Mouse (Mus musculus) heart, adult 2 months (tissue): Measurements from ENCODE around the gene Tnfrsf18. TPM values are rescaled to one million over a fixed set of nuclear protein-coding genes. Genes with fewer than 3 reads are reported as not detected.

Source experiments
- DNase-seq, 2 experiments: peaks; one replicate each; pipeline ENCODE4 v3.0.0; 2021
- H3K27ac ChIP-seq: fragments of 200-600 bp; 2 replicates; pipeline ENCODE4 v1.8.1; 2022
- H3K27me3 ChIP-seq: fragments of 200-500 bp; 2 replicates; pipeline ENCODE4 v1.6.1; 2012; ENCODE audit warnings: mild to moderate bottlenecking, low read length, inconsistent platforms, mixed read lengths; ENCODE audit not compliant: control insufficient read depth, insufficient read depth
- H3K36me3 ChIP-seq: fragments of 200-500 bp; 2 replicates; pipeline ENCODE4 v1.6.1; 2012; ENCODE audit warnings: low read length, inconsistent platforms; ENCODE audit not compliant: control insufficient read depth, insufficient read depth
- H3K4me1 ChIP-seq: fragments of 200-500 bp; 2 replicates; pipeline ENCODE4 v1.6.1; 2011; ENCODE audit warnings: low read length; ENCODE audit not compliant: control insufficient read depth, insufficient read depth
- H3K4me3 ChIP-seq: fragments of 200-600 bp; 2 replicates; pipeline ENCODE4 v1.8.1; 2022
- H3K79me2 ChIP-seq: fragments of 200-500 bp; replicated peaks from 2 replicates; pipeline ENCODE4 v1.6.1; 2012; ENCODE audit warnings: mild to moderate bottlenecking, inconsistent platforms, low read length, moderate library complexity, mixed read lengths; ENCODE audit not compliant: control insufficient read depth, insufficient read depth
- H3K9ac ChIP-seq: fragments of 200-500 bp; 2 replicates; pipeline ENCODE4 v1.6.1; 2012; ENCODE audit warnings: low read depth, mild to moderate bottlenecking, control low read depth, inconsistent platforms, low read length, mixed read lengths
- CTCF ChIP-seq: fragments of 200-600 bp; IDR thresholded peaks from 2 replicates; pipeline ENCODE4 v1.8.1; 2022; ENCODE audit warnings: antibody characterized with exemption, mild to moderate bottlenecking, moderate library complexity
- EP300 ChIP-seq: fragments of 200-500 bp; IDR thresholded peaks from 2 replicates; pipeline ENCODE4 v1.6.1; 2011; ENCODE audit warnings: low read depth, low read length, control low read depth; ENCODE audit not compliant: insufficient read depth
- POLR2A ChIP-seq: fragments of 200-500 bp; IDR thresholded peaks from 2 replicates; pipeline ENCODE4 v1.6.1; 2011; ENCODE audit warnings: mild to moderate bottlenecking, low read depth, low read length, control low read depth; ENCODE audit not compliant: insufficient read depth
- WGBS: fragments of 180-500 bp; shearing (Covaris S2); methylation state at CpG from one replicate; pipeline ENCODE4 v1.1.7; 2018; 5-methylcytosine and 5-hydroxymethylcytosine counted together
- intact Hi-C: fragments of 180-260 bp; cut with DNase I; formaldehyde crosslinking; loops from one replicate; pipeline ENCODE4 v1.15.1; 2025
- polyA plus RNA-seq: library from polyadenylated mRNA; depleted of rRNA; stranded (reverse); fragments of >200 nt; gene quantifications from 2 replicates; pipeline ENCODE4 v1.2.3, GENCODE M21; 2012
- total RNA-seq, 2 experiments: library from RNA; stranded (reverse); gene quantifications; 2 replicates each; pipeline ENCODE4 v1.2.3; 2021

The Tnfrsf18 gene
- total and polyA plus RNA-seq, 3 experiments, result 0.31 to 0.80 TPM; not detected in 1

- H3K27ac ChIP-seq, result peak overlapping the region; percentile 54
- H3K27me3 ChIP-seq, result no peaks in the 10 kb centered on the region
- no peak overlapping the region for H3K9ac ChIP-seq
- TF ChIP-seq CTCF, result no peak
- TF ChIP-seq POLR2A, result no peak
- peak; percentile 37; the same call in 1 of the 2 replicates for TF ChIP-seq EP300
- H3K79me2 ChIP-seq, result no peaks in the 10 kb centered on the region
- intact Hi-C loops, result loop anchor here (10.0 kb wide), 1 partner anchor 81 kb away; the partner anchor contains the start of gene 9430015G10Rik
- WGBS, result 69% methylated on average over 7 of the region's 7 CpGs
- DNase-seq, result peak in 1 of 2 experiments; percentile 41
- H3K36me3 ChIP-seq, result no peaks in the 10 kb centered on the region
- H3K4me1 ChIP-seq, result peaks cover 3% of the 10 kb centered on the region; the same call in 1 of the 2 replicates
- H3K4me3 ChIP-seq, result no peak overlapping the region
Observed at GRCm38 (mm10) chr4:156024184-156024583, 1.8 kb upstream of the Tnfrsf18 start.

- H3K4me1 ChIP-seq, result peaks cover 17% of the 10 kb centered on the region
- no peak overlapping the region for H3K9ac ChIP-seq
- no peak for DNase-seq
- 95% methylated on average over 7 of the region's 7 CpGs for WGBS
- intact Hi-C loops, result loop anchor here (10.0 kb wide), 1 partner anchor 76 kb away; the partner anchor contains the start of gene 9430015G10Rik
- no peaks in the 10 kb centered on the region for H3K36me3 ChIP-seq
- H3K27ac ChIP-seq, result no peak overlapping the region
- no peaks in the 10 kb centered on the region for H3K79me2 ChIP-seq
- H3K27me3 ChIP-seq, result no peaks in the 10 kb centered on the region
- TF ChIP-seq EP300, result no peak
- no peak for TF ChIP-seq POLR2A
- no peak for TF ChIP-seq CTCF
- no peak overlapping the region for H3K4me3 ChIP-seq
Observed at GRCm38 (mm10) chr4:156028580-156028979, 2.6 kb downstream of the Tnfrsf18 start.

- TF ChIP-seq CTCF, result no peak
- no peak for TF ChIP-seq EP300
- no peak for TF ChIP-seq POLR2A
- Histone ChIP-seq H3K9ac (peak overlapping the region; percentile 71), H3K4me3 (peak overlapping the region; percentile 72), H3K36me3 (no peaks in the 10 kb centered on the region), H3K4me1 (peaks cover 17% of the 10 kb centered on the region), H3K27me3 (no peaks in the 10 kb centered on the region), H3K79me2 (no peaks in the 10 kb centered on the region), H3K27ac (peak overlapping the region; percentile 82)
- 45% methylated on average over 9 of the region's 9 CpGs for WGBS
- intact Hi-C loops, result loop anchor here (5.0 kb wide), 1 partner anchor 38 kb away; the partner anchor contains the start of genes B3galt6 and Sdf4
- no peak for DNase-seq
Observed at GRCm38 (mm10) chr4:156030651-156031118, 4.7 kb downstream of the Tnfrsf18 start.

GRCm38 (mm10) chr4:156031255-156031592 is 5.3 kb downstream of the Tnfrsf18 start:
- Histone ChIP-seq H3K4me3 (peak overlapping the region; percentile 72), H3K27ac (peak overlapping the region; percentile 82), H3K27me3 (peaks cover 2% of the 10 kb centered on the region; the same call in 1 of the 2 replicates), H3K4me1 (peaks cover 17% of the 10 kb centered on the region), H3K9ac (peak overlapping the region; percentile 71), H3K36me3 (no peaks in the 10 kb centered on the region), H3K79me2 (no peaks in the 10 kb centered on the region)
- intact Hi-C loops, result loop anchor here (5.0 kb wide), 1 partner anchor 39 kb away; the partner anchor contains the start of genes B3galt6 and Sdf4
- 6% methylated on average over 7 of the region's 7 CpGs for WGBS
- no peak for DNase-seq
- TF ChIP-seq CTCF (no peak), EP300 (no peak), POLR2A (no peak)

- H3K4me1 ChIP-seq, result peaks cover 14% of the 10 kb centered on the region
- H3K9ac ChIP-seq, result peak overlapping the region; percentile 71
- WGBS, result under 1% methylated on average over 24 of the region's 24 CpGs
- H3K4me3 ChIP-seq, result peak overlapping the region; percentile 72
- H3K79me2 ChIP-seq, result no peaks in the 10 kb centered on the region
- intact Hi-C loops, result loop anchor here (2.0 to 5.0 kb wide), 2 partner anchors 39 to 73 kb away; partner anchors contain the start of genes B3galt6 and Sdf4
- H3K27me3 ChIP-seq, result peaks cover 2% of the 10 kb centered on the region; the same call in 1 of the 2 replicates
- TF ChIP-seq CTCF (no peak), POLR2A (peak; percentile 88), EP300 (0 out of 2 replicates have a peak, but pooled peaks have one; percentile 35)
- H3K27ac ChIP-seq, result peak overlapping the region; percentile 82
- H3K36me3 ChIP-seq, result no peaks in the 10 kb centered on the region
- DNase-seq, result peak; percentile 84 to 87
Observed at GRCm38 (mm10) chr4:156031593-156032391, 5.8 kb downstream of the Tnfrsf18 start.
